Mouse (Mus musculus) forebrain, embryonic 13.5 days (tissue): ENCODE results near the gene Fnip2. TPM values are rescaled to one million over a fixed set of nuclear protein-coding genes. Genes with fewer than 3 reads are reported as not detected.
"Not testable (repeated sequence)": the region's sequence is repeated elsewhere in the genome, so short reads cannot be mapped to it uniquely, and the experiment has no call there.

Source experiments
- ATAC-seq: fragments of 200-750 bp; cut with Nextera tagmentation; 2 replicates; pipeline ENCODE4 v1.8.0; 2017
- H3K27ac ChIP-seq: fragments of 300-500 bp; sonication (generic); 2 replicates; pipeline ENCODE4 v1.5.1; 2015; ENCODE audit warnings: inconsistent platforms, mild to moderate bottlenecking, moderate library complexity
- H3K27me3 ChIP-seq: fragments of 300-500 bp; sonication (generic); 2 replicates; pipeline ENCODE4 v1.6.1; 2015; ENCODE audit warnings: mild to moderate bottlenecking, inconsistent platforms
- H3K36me3 ChIP-seq: fragments of 300-500 bp; sonication (generic); 2 replicates; pipeline ENCODE4 v1.6.1; 2015; ENCODE audit warnings: mild to moderate bottlenecking, inconsistent platforms; ENCODE audit not compliant: poor library complexity, severe bottlenecking
- H3K4me1 ChIP-seq: fragments of 300-500 bp; sonication (generic); 2 replicates; pipeline ENCODE4 v1.6.1; 2015; ENCODE audit warnings: inconsistent platforms
- H3K4me2 ChIP-seq: fragments of 300-500 bp; sonication (generic); 2 replicates; pipeline ENCODE4 v1.6.1; 2015; ENCODE audit warnings: inconsistent platforms, mild to moderate bottlenecking, moderate library complexity
- H3K4me3 ChIP-seq: fragments of 300-500 bp; sonication (generic); 2 replicates; pipeline ENCODE4 v1.5.1; 2015; ENCODE audit warnings: mild to moderate bottlenecking, inconsistent platforms
- H3K9ac ChIP-seq: fragments of 300-500 bp; sonication (generic); 2 replicates; pipeline ENCODE4 v1.6.1; 2015; ENCODE audit warnings: mild to moderate bottlenecking, inconsistent platforms
- H3K9me3 ChIP-seq: fragments of 300-500 bp; sonication (generic); replicated peaks from 2 replicates; pipeline ENCODE4 v1.6.1; 2016; ENCODE audit warnings: inconsistent platforms
- WGBS: fragments of 180-500 bp; shearing (Covaris S2); methylation state at CpG from one replicate; pipeline ENCODE4 v1.1.7; 2015; 5-methylcytosine and 5-hydroxymethylcytosine counted together
- polyA plus RNA-seq: library from polyadenylated mRNA; unstranded; fragments of >200 nt; fragmentation: Nextera tagmentation; extraction: Ambion mirVana; gene quantifications from 2 replicates; pipeline ENCODE4 v1.2.1, GENCODE M21; 2015

Fnip2 gene
- polyA plus RNA-seq, 1 experiment from 2014 or later = 3.4 TPM

DNA sequence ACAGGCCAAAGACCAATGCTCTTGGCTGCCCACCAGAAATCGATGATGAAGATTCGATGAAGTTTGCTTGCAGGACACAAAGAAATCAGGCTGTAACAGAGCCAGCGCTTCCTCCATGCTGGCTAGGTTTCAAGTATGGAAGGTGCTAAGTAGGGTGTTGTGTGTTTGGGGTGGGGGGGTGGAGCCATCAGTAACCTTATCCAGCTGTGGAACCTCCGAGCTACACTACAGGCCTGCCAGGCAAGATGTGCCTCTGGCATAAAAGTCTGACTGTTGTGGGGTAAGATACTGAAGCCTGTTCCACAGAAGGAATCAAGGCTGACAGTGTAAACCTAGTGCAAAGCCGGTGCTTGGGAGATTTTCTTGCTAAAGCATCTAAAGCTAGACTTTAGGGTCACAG is 119.2 kb downstream of the Fnip2 start:
- Histone ChIP-seq H3K4me2 (no peak overlapping the region), H3K36me3 (no peaks in the 10 kb centered on the region), H3K9ac (no peak overlapping the region), H3K9me3 (peaks cover 3% of the 10 kb centered on the region; the same call in 1 of the 2 replicates), H3K27me3 (no peaks in the 10 kb centered on the region), H3K4me1 (peaks cover 9% of the 10 kb centered on the region), H3K4me3 (no peak overlapping the region), H3K27ac (no peak overlapping the region)
- 88% methylated on average over 5 of the region's 5 CpGs for WGBS
- ATAC-seq = no peak

DNA sequence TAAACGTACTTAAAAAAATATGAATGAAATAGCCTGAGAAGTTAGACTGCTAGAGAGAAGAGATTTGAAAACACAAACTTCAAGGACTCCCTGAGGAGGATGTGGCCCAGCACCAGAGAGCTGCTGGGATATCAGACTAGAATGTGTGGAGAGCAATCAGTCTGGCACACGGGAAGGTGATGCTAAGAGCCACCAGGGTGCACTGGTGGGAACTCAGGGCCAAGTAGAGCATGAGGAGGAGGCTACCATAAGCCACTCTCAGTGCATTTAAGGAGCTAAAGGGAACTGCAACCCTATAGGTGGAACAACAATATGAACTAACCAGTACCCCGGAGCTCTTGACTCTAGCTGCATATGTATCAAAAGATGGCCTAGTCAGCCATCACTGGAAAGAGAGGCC is 120.9 kb downstream of the Fnip2 start:
- H3K27me3 ChIP-seq, ATAC-seq: not testable (repeated sequence)
- 77% methylated on average over 3 of the region's 3 CpGs for WGBS

DNA sequence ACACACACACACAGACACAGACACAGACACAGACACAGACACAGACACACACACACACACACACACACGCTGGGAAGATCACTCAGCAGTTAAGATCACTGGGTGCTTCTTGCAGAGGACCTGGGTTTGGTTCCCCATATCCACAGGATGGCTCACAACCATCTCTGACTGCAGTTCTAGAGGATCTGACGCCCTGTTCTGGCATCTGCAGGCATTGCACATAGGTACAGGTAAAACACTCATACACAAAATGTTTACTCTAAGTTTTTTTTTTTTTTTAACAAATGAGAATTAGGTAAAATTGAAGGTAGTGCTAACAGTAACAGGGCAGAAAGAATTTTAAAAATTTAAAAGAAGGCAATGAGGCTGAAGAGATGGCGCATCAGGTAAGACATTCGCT is 121.5 kb downstream of the Fnip2 start:
- H3K4me1 ChIP-seq = peaks cover 2% of the 10 kb centered on the region; the same call in 1 of the 2 replicates
- no peak overlapping the region for H3K27ac ChIP-seq
- WGBS = 89% methylated on average over 4 of the region's 4 CpGs
- H3K36me3 ChIP-seq = no peaks in the 10 kb centered on the region
- H3K9me3 ChIP-seq = peaks cover 5% of the 10 kb centered on the region; the same call in 1 of the 2 replicates
- ATAC-seq = no peak
- H3K4me2 ChIP-seq = no peak overlapping the region
- H3K4me3 ChIP-seq = no peak overlapping the region
- H3K27me3 ChIP-seq = no peaks in the 10 kb centered on the region
- H3K9ac ChIP-seq = no peak overlapping the region

More for the DNA sequence above, 120.9 kb downstream of the Fnip2 start:
- not testable (repeated sequence) for H3K4me1 ChIP-seq, H3K4me3 ChIP-seq, H3K9me3 ChIP-seq, H3K9ac ChIP-seq, H3K27ac ChIP-seq, H3K36me3 ChIP-seq, H3K4me2 ChIP-seq

DNA sequence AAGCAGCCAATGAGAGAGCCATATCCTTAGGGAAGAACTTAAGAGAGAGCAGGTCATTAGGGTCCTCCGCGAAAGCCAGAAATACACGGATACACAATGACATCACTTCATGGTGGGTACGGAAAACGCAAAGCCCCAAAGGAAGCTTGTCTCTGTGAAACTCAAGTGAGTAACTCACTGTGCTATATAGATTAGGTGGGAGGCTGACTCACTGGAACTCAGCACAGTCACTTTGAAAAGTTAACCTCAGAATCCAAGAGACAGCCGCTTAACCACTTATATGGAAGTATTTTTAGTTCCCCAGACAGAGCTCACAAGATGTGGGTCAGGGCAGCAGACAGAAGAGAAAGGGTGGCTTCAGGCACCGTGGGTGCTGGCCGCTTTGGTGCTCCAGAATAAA is 122.6 kb downstream of the Fnip2 start:
- Histone ChIP-seq H3K4me2 (no peak overlapping the region), H3K27ac (no peak overlapping the region), H3K4me3 (no peak overlapping the region), H3K9ac (no peak overlapping the region), H3K36me3 (no peaks in the 10 kb centered on the region), H3K27me3 (no peaks in the 10 kb centered on the region), H3K4me1 (peaks cover 8% of the 10 kb centered on the region; the same call in 1 of the 2 replicates), H3K9me3 (peaks cover 5% of the 10 kb centered on the region; the same call in 1 of the 2 replicates)
- no peak for ATAC-seq
- 82% methylated on average over 8 of the region's 8 CpGs for WGBS

DNA sequence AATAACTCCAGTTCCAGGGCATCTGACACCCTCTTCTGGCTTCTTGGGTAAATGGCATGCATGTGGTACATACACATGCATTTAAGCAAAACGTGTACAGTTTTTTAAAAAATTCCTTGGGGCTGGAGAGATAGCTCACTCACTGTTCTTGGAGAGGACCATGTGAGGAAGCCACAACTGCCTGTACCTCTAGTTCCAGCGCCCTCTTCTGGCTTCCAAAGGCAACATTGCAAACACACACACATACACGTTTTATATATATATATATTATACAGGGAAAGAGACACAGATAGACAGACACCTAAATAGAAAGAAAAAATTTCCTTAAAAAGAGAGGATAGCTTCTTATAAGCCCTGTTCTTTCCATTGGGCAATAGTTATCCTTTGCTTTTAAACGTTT is 123.7 kb downstream of the Fnip2 start:
- no peaks in the 10 kb centered on the region for H3K36me3 ChIP-seq
- no peak for ATAC-seq
- no peaks in the 10 kb centered on the region for H3K27me3 ChIP-seq
- peaks cover 5% of the 10 kb centered on the region; the same call in 1 of the 2 replicates for H3K9me3 ChIP-seq
- no peak overlapping the region for H3K9ac ChIP-seq
- H3K27ac ChIP-seq = no peak overlapping the region
- peaks cover 8% of the 10 kb centered on the region; the same call in 1 of the 2 replicates for H3K4me1 ChIP-seq
- H3K4me3 ChIP-seq = no peak overlapping the region
- no peak overlapping the region for H3K4me2 ChIP-seq
- WGBS = 70% methylated on average over 4 of the region's 4 CpGs

DNA sequence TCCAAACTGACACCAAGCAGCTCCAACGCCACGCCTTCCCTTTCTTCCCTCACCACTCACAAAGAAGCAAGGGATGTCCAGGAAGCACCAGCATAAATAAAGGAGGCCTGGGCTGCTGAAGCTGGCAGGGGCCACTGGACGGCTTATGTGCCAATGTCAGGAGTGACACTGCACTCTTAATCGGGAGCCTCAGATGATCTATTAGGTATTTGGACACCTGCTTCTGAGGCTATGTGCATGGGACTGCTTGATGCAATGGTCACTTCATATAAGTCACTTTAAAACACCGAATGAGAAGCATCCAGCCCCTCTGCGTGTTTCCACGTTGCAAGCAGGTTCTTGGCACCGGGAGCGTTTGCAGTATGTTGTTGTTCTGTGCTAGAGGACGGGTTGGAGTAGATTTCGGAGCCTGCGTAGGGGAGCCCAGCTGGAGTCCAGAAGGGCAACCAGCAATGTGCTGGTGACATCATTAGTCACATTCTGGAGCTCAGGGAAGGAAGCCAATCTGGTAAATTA is 126.6 kb downstream of the Fnip2 start:
- Histone ChIP-seq H3K27ac (peak overlapping the region; percentile 84), H3K36me3 (no peaks in the 10 kb centered on the region), H3K9ac (no peak overlapping the region), H3K4me1 (peaks cover 8% of the 10 kb centered on the region; the same call in 1 of the 2 replicates), H3K4me2 (no peak overlapping the region), H3K4me3 (no peak overlapping the region), H3K27me3 (no peaks in the 10 kb centered on the region), H3K9me3 (peaks cover 5% of the 10 kb centered on the region; the same call in 1 of the 2 replicates)
- ATAC-seq = peak; percentile 93
- 67% methylated on average over 12 of the region's 12 CpGs for WGBS

DNA sequence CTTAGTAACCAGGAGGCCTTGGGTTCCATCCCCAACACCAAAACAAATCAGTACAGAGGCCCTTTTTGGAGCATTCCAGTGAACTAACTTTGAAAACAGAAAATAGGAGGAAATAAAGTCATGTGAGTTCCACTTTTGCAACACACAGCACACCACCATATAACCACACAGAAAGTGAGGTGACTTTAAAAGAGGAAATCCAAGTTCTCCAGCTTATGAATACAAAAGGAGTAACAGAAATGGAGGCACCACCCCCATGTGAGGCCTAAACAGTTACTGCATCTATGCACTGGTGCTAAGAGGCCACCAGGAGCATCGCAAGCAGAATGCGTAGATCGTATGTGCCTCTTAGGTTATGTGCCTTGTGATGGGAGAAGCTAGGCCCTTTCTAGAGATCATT is 129.3 kb downstream of the Fnip2 start:
- Histone ChIP-seq H3K9ac (no peak overlapping the region), H3K27me3 (no peaks in the 10 kb centered on the region), H3K27ac (no peak overlapping the region), H3K4me3 (no peak overlapping the region), H3K4me1 (peaks cover 8% of the 10 kb centered on the region; the same call in 1 of the 2 replicates), H3K9me3 (0 out of 2 replicates have a peak, but pooled peaks cover under 1% of the 10 kb centered on the region), H3K4me2 (no peak overlapping the region), H3K36me3 (no peaks in the 10 kb centered on the region)
- WGBS = 97% methylated on average over 3 of the region's 3 CpGs
- ATAC-seq = no peak

DNA sequence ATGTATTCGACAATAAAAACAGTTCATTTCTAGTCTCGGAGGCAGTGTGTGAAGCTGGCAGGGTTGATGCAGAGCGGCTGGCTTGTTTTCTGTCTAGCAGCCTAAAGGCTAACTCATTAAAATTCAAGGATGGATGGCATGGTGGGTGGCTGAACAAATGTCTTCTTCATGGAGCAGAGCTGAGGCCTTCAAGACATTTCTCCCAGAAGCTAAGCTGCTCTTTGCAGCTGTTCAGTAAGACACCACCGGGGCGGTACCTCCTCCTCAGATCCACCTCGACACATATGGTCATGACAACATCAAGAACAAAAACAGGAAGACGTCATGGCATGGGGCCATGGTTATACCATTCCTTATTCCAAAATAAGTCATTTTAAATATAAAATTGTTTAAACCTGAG is 131.4 kb downstream of the Fnip2 start:
- Histone ChIP-seq H3K27me3 (no peaks in the 10 kb centered on the region), H3K9me3 (no peaks in the 10 kb centered on the region), H3K9ac (no peak overlapping the region), H3K4me3 (no peak overlapping the region), H3K4me2 (no peak overlapping the region), H3K36me3 (no peaks in the 10 kb centered on the region), H3K27ac (no peak overlapping the region), H3K4me1 (peaks cover 6% of the 10 kb centered on the region; the same call in 1 of the 2 replicates)
- 84% methylated on average over 7 of the region's 7 CpGs for WGBS
- no peak for ATAC-seq

DNA sequence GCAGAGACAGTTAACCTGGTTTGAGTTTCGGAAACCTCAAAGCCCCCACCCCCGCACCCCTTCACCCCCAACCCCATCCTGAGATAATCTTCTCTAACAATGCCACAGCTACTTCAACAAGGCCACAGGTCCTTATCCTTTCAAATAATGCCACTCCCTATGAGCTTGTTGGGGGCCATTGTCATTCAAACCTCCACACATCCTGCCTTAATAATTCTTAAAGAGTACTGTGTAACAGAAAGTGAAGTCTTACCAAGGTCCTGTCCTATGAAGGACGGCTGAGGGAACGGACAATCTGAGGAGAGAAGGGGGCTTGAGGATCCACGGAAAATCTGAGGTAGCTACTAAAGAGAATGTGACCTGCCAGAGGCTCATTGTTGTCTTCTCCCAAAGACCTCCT is 132.6 kb downstream of the Fnip2 start:
- no peak overlapping the region for H3K9ac ChIP-seq
- no peaks in the 10 kb centered on the region for H3K27me3 ChIP-seq
- WGBS = 32% methylated on average over 5 of the region's 5 CpGs
- H3K9me3 ChIP-seq = no peaks in the 10 kb centered on the region
- no peak for ATAC-seq
- H3K36me3 ChIP-seq = no peaks in the 10 kb centered on the region
- no peak overlapping the region for H3K4me3 ChIP-seq
- H3K4me2 ChIP-seq = no peak overlapping the region
- no peak overlapping the region for H3K27ac ChIP-seq
- no peaks in the 10 kb centered on the region for H3K4me1 ChIP-seq

DNA sequence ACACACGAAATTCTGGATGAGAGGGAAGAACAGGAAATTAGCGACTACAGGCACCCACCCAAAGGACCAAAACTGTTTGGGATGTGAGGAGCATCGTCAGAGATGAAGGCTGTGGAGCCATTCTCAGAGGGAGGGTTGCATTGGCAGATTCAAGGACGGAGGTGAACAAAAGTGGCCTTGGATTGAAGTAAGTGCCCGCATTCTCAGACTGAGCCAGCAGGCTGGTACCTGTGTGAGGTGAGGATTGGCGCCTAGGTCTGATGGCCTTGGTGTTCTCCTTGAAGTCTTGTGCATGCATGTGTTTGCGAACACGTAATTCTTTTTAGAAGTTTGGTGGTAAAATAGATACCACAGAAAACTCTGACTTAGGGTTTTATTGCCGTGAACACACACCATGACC is 133.2 kb downstream of the Fnip2 start:
- no peaks in the 10 kb centered on the region for H3K4me1 ChIP-seq
- H3K9ac ChIP-seq = no peak overlapping the region
- 80% methylated on average over 9 of the region's 9 CpGs for WGBS
- ATAC-seq = no peak
- no peak overlapping the region for H3K4me3 ChIP-seq
- no peaks in the 10 kb centered on the region for H3K27me3 ChIP-seq
- H3K4me2 ChIP-seq = no peak overlapping the region
- no peaks in the 10 kb centered on the region for H3K36me3 ChIP-seq
- H3K9me3 ChIP-seq = no peaks in the 10 kb centered on the region
- no peak overlapping the region for H3K27ac ChIP-seq

DNA sequence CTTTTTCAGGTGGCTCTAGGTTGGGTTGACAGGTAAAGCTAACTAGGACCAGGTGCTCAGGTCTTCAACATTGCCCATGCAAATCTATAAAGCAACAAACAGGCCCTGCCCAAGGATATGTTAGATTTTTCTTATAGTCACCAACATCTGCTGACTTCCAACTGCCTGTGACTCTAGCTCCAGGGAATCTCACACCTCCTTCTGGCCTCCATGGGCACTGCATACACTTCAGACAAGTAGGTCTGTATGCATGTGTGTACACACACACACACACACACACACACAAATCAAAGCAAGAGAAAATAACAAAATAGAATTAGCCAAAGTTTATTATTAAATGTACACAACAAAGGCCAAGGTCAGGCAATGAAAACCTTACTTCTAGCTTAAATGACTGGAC is 134.0 kb downstream of the Fnip2 start:
- Histone ChIP-seq H3K4me3 (no peak overlapping the region), H3K4me2 (no peak overlapping the region), H3K4me1 (no peaks in the 10 kb centered on the region), H3K36me3 (no peaks in the 10 kb centered on the region), H3K9ac (no peak overlapping the region), H3K27ac (no peak overlapping the region), H3K9me3 (no peaks in the 10 kb centered on the region), H3K27me3 (no peaks in the 10 kb centered on the region)
- ATAC-seq = no peak

DNA sequence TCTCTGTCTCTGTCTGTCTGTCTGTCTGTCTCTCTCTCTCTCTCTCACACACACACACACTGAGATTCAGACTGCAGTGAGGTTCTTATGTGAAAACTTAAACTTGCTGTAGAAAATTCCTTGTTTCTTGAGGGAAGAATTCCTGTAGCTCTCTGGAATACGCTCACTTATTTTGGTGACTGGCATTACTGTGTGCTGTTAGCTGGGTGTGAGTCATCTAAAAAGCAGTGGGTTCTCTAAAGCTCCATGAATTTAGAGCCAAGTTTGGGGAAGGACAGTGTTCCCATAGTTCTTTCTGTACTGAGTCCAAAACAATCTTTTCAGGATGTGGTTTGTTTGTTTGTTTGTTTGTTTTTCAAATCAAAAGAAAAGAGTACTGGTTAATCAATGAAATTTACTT is 142.2 kb downstream of the Fnip2 start:
- WGBS = 96% methylated on average over 1 of the region's 1 CpGs
- no peak overlapping the region for H3K9ac ChIP-seq
- no peak for ATAC-seq

DNA sequence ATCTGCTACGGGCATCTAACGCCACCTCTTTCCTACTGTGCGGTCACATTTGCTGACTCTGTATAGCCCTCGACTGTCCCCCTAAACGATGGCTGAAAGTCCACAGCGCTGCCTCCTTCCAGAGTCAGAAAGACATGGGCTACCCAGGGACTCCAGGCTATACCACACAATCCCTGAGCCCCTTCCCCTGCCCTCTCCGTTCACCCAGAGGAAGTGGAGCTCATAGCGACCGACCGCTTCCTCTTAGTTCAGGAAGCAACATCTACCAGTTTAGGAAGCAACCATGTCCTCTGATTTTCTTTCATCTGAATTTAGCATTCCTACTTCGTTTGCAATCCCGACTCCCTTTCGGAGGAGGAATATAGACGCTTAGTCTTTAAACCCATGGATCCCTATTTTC is 148.7 kb downstream of the Fnip2 start:
- 87% methylated on average over 14 of the region's 14 CpGs for WGBS
- no peak overlapping the region for H3K4me2 ChIP-seq
- H3K27ac ChIP-seq = no peak overlapping the region
- H3K4me1 ChIP-seq = peaks cover 22% of the 10 kb centered on the region
- H3K9ac ChIP-seq = no peak overlapping the region
- H3K9me3 ChIP-seq = no peaks in the 10 kb centered on the region
- H3K4me3 ChIP-seq = no peak overlapping the region
- no peaks in the 10 kb centered on the region for H3K27me3 ChIP-seq
- ATAC-seq = no peak
- H3K36me3 ChIP-seq = no peaks in the 10 kb centered on the region

More for the DNA sequence above, 142.2 kb downstream of the Fnip2 start:
- Histone ChIP-seq H3K36me3 (no peaks in the 10 kb centered on the region), H3K9me3 (no peaks in the 10 kb centered on the region), H3K4me2 (no peak overlapping the region), H3K27me3 (no peaks in the 10 kb centered on the region), H3K27ac (no peak overlapping the region), H3K4me1 (no peaks in the 10 kb centered on the region), H3K4me3 (no peak overlapping the region)
